Mouse (Mus musculus): Measurements from ENCODE around the gene Pgk1.
"Not testable (repeated sequence)": the region's sequence is repeated elsewhere in the genome, so short reads cannot be mapped to it uniquely, and the experiment has no call there.

Pgk1 gene

GRCm38 (mm10) chrX:106186713-106187649 is at the start of gene Pgk1:
Gene Pgk1, plus strand, starts transcription at chrX:106187100.
- DNase-seq (ENCODE audit: low spot score in 2 of 2), result peak; percentile 64 to 75

- no peak for DNase-seq (ENCODE audit: low spot score in 2 of 2)
These were observed 47.4 kb upstream of the Pgk1 start for GRCm38 (mm10) chrX:106139309-106140070.

GRCm38 (mm10) chrX:106142936-106143335 is 44.0 kb upstream of the Pgk1 start, which contains the start of gene Tlr13:
Gene Tlr13, plus strand, starts transcription at chrX:106143204.
- no peak for DNase-seq (ENCODE audit: low spot score in 2 of 2)

- DNase-seq (ENCODE audit: low spot score in 2 of 2), result no peak
These were observed 38.7 kb upstream of the Pgk1 start for GRCm38 (mm10) chrX:106148185-106148584.

GRCm38 (mm10) chrX:106149460-106149859 is 37.4 kb upstream of the Pgk1 start:
- DNase-seq (ENCODE audit: low spot score in 2 of 2), result no peak

GRCm38 (mm10) chrX:106154180-106154586 is 32.7 kb upstream of the Pgk1 start:
- no peak for DNase-seq (ENCODE audit: low spot score in 2 of 2)

GRCm38 (mm10) chrX:106155892-106156291 is 31.0 kb upstream of the Pgk1 start:
- no peak for DNase-seq (ENCODE audit: low spot score in 2 of 2)

GRCm38 (mm10) chrX:106163995-106164394 is 22.9 kb upstream of the Pgk1 start:
- no peak for DNase-seq (ENCODE audit: low spot score in 2 of 2)

GRCm38 (mm10) chrX:106164555-106164954 is 22.3 kb upstream of the Pgk1 start:
- DNase-seq (ENCODE audit: low spot score in 2 of 2), result no peak

- no peak for DNase-seq (ENCODE audit: low spot score in 2 of 2)
These were observed 21.8 kb upstream of the Pgk1 start for GRCm38 (mm10) chrX:106165089-106165488.

- peak; percentile 44 to 56 for DNase-seq (ENCODE audit: low spot score in 2 of 2)
These were observed 15.6 kb upstream of the Pgk1 start for GRCm38 (mm10) chrX:106171106-106171852.

GRCm38 (mm10) chrX:106171853-106172154 is 15.1 kb upstream of the Pgk1 start:
- DNase-seq (ENCODE audit: low spot score in 2 of 2), result no peak

- no peak for DNase-seq (ENCODE audit: low spot score in 2 of 2)
These were observed 10.6 kb upstream of the Pgk1 start for GRCm38 (mm10) chrX:106176331-106176730.

GRCm38 (mm10) chrX:106184279-106184678 is 2.6 kb upstream of the Pgk1 start:
- no peak for DNase-seq (ENCODE audit: low spot score in 2 of 2)

- DNase-seq (ENCODE audit: low spot score in 2 of 2), result no peak
These were observed 1.2 kb upstream of the Pgk1 start for GRCm38 (mm10) chrX:106185706-106186105.

- DNase-seq (ENCODE audit: low spot score in 2 of 2), result peak in 1 of 2 experiments; percentile 3
These were observed 837 bp downstream of the Pgk1 start for GRCm38 (mm10) chrX:106187737-106188136.

- no peak for DNase-seq (ENCODE audit: low spot score in 2 of 2)
These were observed 2.5 kb downstream of the Pgk1 start for GRCm38 (mm10) chrX:106189356-106189755.

- DNase-seq (ENCODE audit: low spot score in 2 of 2), result no peak
These were observed 3.2 kb downstream of the Pgk1 start for GRCm38 (mm10) chrX:106190091-106190490.

GRCm38 (mm10) chrX:106194361-106194760 is 7.5 kb downstream of the Pgk1 start:
- not testable (repeated sequence) for DNase-seq (ENCODE audit: low spot score in 2 of 2)

- no peak for DNase-seq (ENCODE audit: low spot score in 2 of 2)
These were observed 10.4 kb downstream of the Pgk1 start for GRCm38 (mm10) chrX:106197308-106197707.

GRCm38 (mm10) chrX:106198904-106199303 is 12.0 kb downstream of the Pgk1 start:
- DNase-seq (ENCODE audit: low spot score in 2 of 2), result no peak

GRCm38 (mm10) chrX:106209100-106209499 is 22.2 kb downstream of the Pgk1 start:
- no peak for DNase-seq (ENCODE audit: low spot score in 2 of 2)
